Mouse (Mus musculus): ENCODE measurements at regions not wholly inside any gene's neighbourhood (a gene's known extent, or its start where the extent isn't known, plus 50 kb on each side); places are given as distances from the start of the nearest gene placed in this dataset.

DNA sequence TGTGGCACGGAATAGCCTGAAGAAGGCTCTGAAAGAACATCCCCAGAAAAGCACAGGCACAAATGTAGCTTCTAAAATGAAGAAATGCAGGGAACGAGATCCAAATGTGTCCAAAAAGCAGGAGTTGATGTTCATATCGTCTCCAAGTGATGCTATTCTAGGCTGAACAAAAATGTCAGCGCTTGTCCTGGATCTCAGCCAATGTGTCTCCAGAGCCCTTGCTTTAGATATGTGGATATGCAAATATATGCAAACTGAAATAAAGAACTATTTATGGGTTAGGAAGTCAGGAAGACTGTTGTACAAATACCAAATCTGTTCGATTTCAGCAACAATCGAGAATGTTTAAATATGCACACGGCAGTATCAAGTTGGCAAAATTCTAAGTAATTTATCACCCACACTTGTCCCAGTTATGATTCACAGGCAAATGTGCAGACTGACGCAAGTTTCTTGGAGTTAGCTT, 320.4 kb downstream of the Synb start:
- DNase-seq (ENCODE audit: low spot score), result no peak

DNA sequence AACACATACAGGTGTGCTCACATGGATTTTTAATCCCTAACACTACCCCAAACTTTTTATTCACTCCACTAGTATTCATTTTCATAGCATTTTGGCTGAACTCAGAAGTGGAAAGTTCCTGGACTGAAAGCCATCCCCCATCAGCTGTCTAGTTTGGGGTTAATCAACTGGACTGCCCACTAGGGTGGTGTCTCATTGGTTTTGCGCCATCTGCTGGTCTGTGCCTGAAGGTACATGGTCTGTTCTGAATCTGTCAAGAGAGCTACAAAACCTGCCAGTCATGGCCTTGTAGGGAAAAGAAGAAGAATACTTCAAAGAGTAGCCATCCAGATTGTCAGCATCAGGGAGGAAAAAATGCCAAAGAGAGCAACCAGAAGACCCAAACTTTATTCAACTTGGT, 327.3 kb downstream of the Synb start:
- DNase-seq (ENCODE audit: low spot score), result peak; percentile 84

- no peak for DNase-seq (ENCODE audit: low spot score)
Observed at GRCm38 (mm10) chr14:68954577-68955460, 339.3 kb downstream of the Synb start.

- DNase-seq (ENCODE audit: low spot score), result no peak
Observed at GRCm38 (mm10) chr14:68945906-68946305, 348.2 kb downstream of the Synb start.

- DNase-seq (ENCODE audit: low spot score), result no peak
Observed at GRCm38 (mm10) chr14:68945434-68945833, 348.7 kb downstream of the Synb start.

- no peak for DNase-seq (ENCODE audit: low spot score)
Observed at GRCm38 (mm10) chr14:68941759-68942158, 352.3 kb downstream of the Synb start.

GRCm38 (mm10) chr14:68941132-68941690, 352.9 kb downstream of the Synb start:
- DNase-seq (ENCODE audit: low spot score), result peak; percentile 39

DNA sequence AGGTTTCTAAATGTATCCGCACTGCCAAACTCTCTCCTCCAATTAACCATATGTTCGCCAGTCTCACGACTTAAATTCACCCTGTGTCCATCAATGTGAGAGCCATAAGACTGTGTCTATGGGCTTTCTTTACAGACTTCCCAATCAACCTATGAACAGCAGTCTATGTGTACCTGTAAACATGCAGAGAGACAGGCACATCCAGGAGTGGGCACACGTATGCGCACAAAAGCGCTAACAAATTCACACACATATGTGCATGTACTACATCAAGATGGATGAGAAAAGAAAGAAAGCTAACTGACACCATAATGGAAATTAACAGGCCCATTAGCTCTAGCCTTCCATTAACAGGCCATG, 358.8 kb downstream of the Synb start:
- DNase-seq (ENCODE audit: low spot score), result no peak

DNA sequence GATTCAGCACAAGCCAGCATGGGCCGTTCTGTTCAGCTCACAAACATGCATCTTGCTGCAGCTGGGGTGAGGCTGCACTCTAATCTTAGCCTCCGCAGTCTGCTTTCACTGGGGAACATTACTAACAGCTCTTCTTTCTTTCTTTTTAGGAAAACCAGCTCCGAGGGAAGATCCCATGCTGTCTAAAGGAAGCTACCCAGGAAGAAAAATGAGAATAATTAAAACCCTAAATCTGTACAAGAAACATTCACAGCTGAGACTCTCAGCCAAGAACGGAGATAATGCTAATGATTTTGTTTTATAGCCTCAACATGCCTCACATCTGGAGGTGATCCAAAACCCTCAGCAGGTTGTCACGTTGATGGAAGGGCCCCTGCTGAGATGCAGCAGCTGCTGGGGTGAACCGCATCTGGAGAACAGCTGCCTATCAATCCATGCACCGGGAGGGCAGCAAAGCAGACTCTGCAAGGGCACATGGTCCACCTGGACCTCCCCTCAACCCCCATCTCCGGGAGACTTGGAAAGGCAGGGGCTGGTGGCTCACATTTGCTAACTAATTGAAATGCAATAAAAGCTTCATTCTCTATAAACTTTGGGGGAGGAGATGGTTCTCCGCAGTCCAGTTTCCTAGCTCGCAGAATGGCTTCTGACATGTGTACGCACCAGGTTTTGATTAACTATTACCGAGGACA, 359.3 kb downstream of the Synb start:
- DNase-seq (ENCODE audit: low spot score), result no peak

- no peak for DNase-seq (ENCODE audit: low spot score)
Observed at GRCm38 (mm10) chr14:68927814-68928213, 366.3 kb downstream of the Synb start.

DNA sequence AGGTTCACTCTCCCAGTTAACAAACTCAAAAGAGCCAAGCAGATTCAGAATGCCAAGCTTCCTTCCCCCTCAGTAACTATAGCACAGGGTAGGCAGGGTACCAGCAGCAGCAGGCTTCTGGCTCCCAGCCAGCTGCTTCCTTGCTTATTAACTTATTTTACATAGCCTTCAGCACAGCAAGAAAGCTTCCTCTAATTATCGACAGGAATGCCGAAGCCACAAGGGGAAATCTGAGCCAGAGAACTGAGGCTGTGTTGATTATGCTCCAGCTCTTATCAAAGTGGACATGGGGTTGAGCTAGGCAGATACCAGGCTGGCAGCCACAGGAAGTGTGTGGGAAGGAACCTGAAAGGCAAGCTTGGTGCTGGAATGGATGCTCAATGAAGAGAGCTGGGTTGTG, 371.0 kb downstream of the Synb start:
- DNase-seq (ENCODE audit: low spot score), result peak; percentile 85

GRCm38 (mm10) chr14:68922035-68922434, 372.1 kb downstream of the Synb start:
- no peak for DNase-seq (ENCODE audit: low spot score)

GRCm38 (mm10) chr14:68918526-68919045, 375.5 kb downstream of the Synb start:
- DNase-seq (ENCODE audit: low spot score), result no peak

DNA sequence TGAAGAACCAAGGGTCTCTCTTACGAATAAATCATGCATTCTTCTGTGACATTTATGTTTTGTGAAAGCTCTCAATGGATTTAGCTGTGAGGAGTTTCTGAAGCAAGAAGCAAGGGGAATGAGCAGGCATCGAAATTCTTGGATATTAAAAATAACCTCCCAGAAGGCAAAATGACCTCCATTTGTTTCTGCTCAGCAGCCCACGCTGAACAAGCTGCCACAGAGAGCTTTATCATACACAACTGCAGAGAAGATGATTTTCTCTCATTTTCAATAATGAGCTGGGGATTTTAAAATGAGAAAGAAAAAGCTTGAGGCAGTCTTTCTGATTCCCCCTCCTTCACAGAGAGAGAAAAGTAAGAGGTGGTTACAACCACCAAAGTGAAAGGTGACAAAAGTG, 394.2 kb downstream of the Synb start:
- no peak for DNase-seq (ENCODE audit: low spot score)

DNA sequence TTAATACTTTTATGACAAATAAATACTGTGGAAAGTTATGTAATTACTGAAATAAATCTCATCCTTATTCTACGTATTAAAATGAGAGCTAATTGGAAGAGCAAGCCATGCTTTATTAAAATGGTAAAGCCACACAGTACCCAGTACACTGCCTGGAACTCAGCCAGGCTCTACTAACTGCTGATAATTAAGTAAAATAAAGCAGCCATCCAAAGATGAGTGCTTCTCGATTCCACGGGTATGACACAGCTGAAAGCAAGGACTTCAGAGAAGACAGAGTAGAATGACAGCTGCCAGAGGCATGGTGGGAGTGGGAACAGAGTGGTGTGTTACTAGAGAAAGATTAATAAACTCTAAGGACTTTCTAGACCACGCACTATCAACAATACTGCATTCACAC, 416.9 kb downstream of the Synb start:
- no peak for DNase-seq (ENCODE audit: low spot score)

DNA sequence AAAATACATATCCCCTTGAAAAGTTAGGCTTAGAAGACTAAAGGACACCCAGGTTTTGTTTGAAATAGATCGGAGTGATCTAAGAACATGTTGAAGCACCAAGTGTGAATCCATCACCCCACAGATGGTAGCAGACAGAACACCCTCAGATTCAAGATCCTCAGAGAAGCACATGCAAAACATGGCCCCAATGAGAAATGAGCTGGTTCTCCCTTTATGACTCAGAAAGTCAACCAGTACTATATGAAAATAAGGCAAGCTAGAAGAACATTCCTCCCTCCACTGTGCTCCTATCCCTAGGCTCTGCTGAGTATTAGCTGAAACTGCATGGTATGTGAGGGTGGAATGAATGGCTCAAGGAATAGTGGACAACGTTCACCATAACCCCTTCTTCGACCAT, 433.0 kb downstream of the Synb start:
- no peak for DNase-seq (ENCODE audit: low spot score)

- no peak for DNase-seq (ENCODE audit: low spot score)
Observed at GRCm38 (mm10) chr14:68857948-68858347, 436.2 kb downstream of the Synb start.

- no peak for DNase-seq (ENCODE audit: low spot score)
Observed at GRCm38 (mm10) chr14:68848506-68848905, 445.6 kb downstream of the Synb start.

DNA sequence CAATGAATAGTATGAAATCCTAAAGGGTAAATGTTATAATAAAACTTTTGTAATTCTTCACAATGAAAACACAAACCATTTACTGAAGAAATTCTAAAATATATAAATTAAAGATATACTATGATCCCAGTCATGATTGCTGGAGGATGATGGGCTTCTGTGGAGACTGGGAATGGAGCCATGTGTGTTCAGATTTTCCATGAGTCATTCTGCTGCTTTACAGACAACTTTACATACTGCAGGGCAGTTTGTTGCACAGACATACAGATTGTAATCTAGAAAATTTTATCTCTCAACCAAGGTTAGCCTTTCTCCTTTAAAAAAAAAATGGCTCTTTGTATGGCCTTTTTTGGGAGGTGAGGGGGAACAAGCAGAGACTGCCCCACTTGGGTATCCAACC, 446.5 kb downstream of the Synb start:
- no peak for DNase-seq (ENCODE audit: low spot score)

GRCm38 (mm10) chr14:68820241-68820640, 473.9 kb downstream of the Synb start:
- no peak for DNase-seq (ENCODE audit: low spot score)

DNA sequence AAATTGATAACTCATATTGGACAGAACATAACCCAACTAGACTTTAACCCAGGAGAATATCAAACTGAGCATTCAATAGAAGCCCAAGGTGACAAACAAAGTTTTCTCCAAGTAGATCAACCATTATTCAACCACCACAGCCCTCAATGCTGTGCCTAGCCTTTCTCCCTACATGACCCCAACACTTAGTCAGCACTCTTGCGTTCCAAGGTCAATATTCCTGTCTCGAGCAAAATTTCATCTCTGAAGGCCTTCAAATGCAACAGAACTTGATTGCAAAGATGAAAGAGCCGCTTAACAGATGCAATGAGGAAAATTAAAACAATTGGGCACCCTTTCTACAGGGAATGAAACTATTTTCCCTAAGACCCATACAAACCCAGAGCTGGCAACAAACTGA, 485.1 kb downstream of the Synb start:
- no peak for DNase-seq (ENCODE audit: low spot score)

GRCm38 (mm10) chr14:68807918-68808317, 486.2 kb downstream of the Synb start:
- no peak for DNase-seq (ENCODE audit: low spot score)

GRCm38 (mm10) chr14:68806646-68807045, 487.5 kb downstream of the Synb start:
- DNase-seq (ENCODE audit: low spot score), result no peak

Measured in retina, embryonic 14.5 days (tissue).